Mouse (Mus musculus) lung, postnatal 0 days (tissue): ENCODE results near the gene Kpna2. TPM values are rescaled to one million over a fixed set of nuclear protein-coding genes. Genes with fewer than 3 reads are reported as not detected.

ENCODE experiments used
- ATAC-seq: fragments of 200-750 bp; cut with Nextera tagmentation; 2 replicates; pipeline ENCODE4 v1.8.0; 2017; ENCODE audit warnings: moderate library complexity
- DNase-seq: peaks from one replicate; pipeline ENCODE4 v3.0.0-alpha.2; 2016; ENCODE audit warnings: low spot score
- H3K27ac ChIP-seq: fragments of 300-500 bp; sonication (generic); 2 replicates; pipeline ENCODE4 v1.5.1; 2014; ENCODE audit warnings: antibody characterized with exemption, mild to moderate bottlenecking, low read length, mixed read lengths
- H3K27me3 ChIP-seq: fragments of 300-500 bp; sonication (generic); replicated peaks from 2 replicates; pipeline ENCODE4 v1.6.1; 2014; ENCODE audit warnings: low read length, mixed read lengths; ENCODE audit not compliant: insufficient read depth
- H3K36me3 ChIP-seq: fragments of 300-500 bp; sonication (generic); 2 replicates; pipeline ENCODE4 v1.6.1; 2014; ENCODE audit warnings: low read length, mixed read lengths; ENCODE audit not compliant: insufficient read depth
- H3K4me1 ChIP-seq: fragments of 300-500 bp; sonication (generic); 2 replicates; pipeline ENCODE4 v1.6.1; 2014; ENCODE audit warnings: antibody characterized with exemption, low read depth, low read length, mixed read lengths; ENCODE audit not compliant: insufficient read depth
- H3K4me2 ChIP-seq: fragments of 300-500 bp; sonication (generic); replicated peaks from 2 replicates; pipeline ENCODE4 v1.6.1; 2014; ENCODE audit warnings: low read depth, mild to moderate bottlenecking, low read length, moderate library complexity, mixed read lengths
- H3K4me3 ChIP-seq: fragments of 300-500 bp; sonication (generic); 2 replicates; pipeline ENCODE4 v1.5.1; 2014; ENCODE audit warnings: low read depth, low read length
- H3K9ac ChIP-seq: fragments of 300-500 bp; sonication (generic); replicated peaks from 2 replicates; pipeline ENCODE4 v1.6.1; 2014; ENCODE audit warnings: low read depth, mild to moderate bottlenecking
- H3K9me3 ChIP-seq: fragments of 300-500 bp; sonication (generic); 2 replicates; pipeline ENCODE4 v1.6.1; 2016; ENCODE audit warnings: low read length, mixed read lengths
- CTCF ChIP-seq: IDR thresholded peaks from 2 replicates; pipeline ENCODE4 v1.5.1; 2016; ENCODE audit warnings: antibody characterized with exemption, mild to moderate bottlenecking
- EP300 ChIP-seq: IDR thresholded peaks from 2 replicates; pipeline ENCODE4 v1.6.1; 2016; ENCODE audit warnings: antibody characterized with exemption, mild to moderate bottlenecking, control low read depth
- WGBS: fragments of 180-500 bp; shearing (Covaris S2); extraction: QIAGEN DNeasy Blood & Tissue Kit; methylation state at CpG from one replicate; pipeline ENCODE4 v1.1.7; 2014; 5-methylcytosine and 5-hydroxymethylcytosine counted together
- polyA plus RNA-seq: library from polyadenylated mRNA; unstranded; fragments of >200 nt; fragmentation: Nextera tagmentation; extraction: Ambion mirVana; gene quantifications from 2 replicates; pipeline ENCODE4 v1.2.1, GENCODE M21; 2015

Kpna2 gene
- polyA plus RNA-seq, 1 experiment from 2014 or later, result 83.6 TPM

DNA sequence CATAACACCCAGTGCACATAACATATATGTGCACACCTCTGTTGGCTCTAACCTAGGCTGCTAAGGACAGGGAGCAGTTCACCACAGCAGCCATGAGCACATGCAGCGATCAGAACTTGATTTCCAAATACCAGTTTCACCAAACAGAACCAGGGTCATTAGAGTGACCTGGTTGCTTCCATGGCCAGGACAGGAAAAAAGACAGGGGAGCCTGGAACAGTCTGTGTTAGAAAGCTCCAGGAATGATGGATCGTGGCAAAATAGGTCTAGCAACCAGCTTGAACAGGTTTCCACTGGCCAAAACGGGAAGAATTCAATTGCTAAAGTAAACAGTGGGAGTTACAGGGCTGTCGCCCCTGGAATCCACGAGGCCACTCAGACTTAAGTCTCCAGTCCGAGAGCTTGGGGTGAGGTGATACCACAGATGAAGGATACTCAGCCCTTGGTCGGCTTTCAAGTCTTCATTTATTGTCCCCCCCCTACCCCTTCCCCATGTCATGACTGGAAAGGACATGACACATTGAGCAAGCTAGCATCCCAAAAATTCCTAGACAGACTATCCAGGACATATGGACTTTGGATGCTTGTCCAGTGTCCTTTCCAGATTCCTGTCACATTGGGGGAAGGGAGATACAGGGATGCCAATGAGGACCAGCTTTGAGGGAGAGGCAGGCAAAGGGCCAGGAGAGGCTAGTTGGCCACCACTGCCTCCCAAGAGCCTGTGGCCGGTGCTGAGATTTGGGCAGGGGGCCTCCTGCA lies 23.7 kb downstream of the Kpna2 start:
- H3K4me2 ChIP-seq, result no peak overlapping the region
- peak; percentile 82 for DNase-seq
- H3K9me3 ChIP-seq, result no peaks in the 10 kb centered on the region
- 21% methylated on average over 8 of the region's 8 CpGs for WGBS
- peak overlapping the region; percentile 86 for H3K27ac ChIP-seq
- no peaks in the 10 kb centered on the region for H3K36me3 ChIP-seq
- H3K4me3 ChIP-seq, result no peak overlapping the region
- ATAC-seq, result peak; percentile 77
- H3K4me1 ChIP-seq, result peaks cover 3% of the 10 kb centered on the region; the same call in 1 of the 2 replicates
- no peaks in the 10 kb centered on the region for H3K27me3 ChIP-seq
- no peak overlapping the region for H3K9ac ChIP-seq
- TF ChIP-seq CTCF, result no peak
- no peak; the same call in 1 of the 2 replicates for TF ChIP-seq EP300

DNA sequence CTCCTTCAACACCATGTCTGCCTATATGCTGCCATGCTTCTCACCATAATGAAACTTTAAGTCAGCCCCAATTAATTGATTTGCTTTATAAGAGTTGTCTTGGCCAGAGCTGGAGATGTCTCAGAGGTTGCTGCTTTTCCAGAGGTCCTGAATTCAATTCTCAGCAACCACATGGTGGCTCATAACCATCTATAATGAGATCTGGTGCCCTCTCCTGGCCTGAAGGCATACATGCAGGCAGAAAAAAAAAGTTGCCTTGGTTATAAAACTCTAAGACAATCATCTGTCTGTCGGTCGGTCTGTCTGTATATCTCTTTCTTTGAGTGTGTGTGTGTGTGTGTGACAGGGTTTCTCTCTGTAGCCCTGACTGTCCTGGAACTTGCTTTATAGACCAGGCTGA lies 24.9 kb downstream of the Kpna2 start:
- no peak overlapping the region for H3K4me2 ChIP-seq
- DNase-seq (no peak), ATAC-seq (no peak)
- H3K9me3 ChIP-seq, result no peaks in the 10 kb centered on the region
- no peaks in the 10 kb centered on the region for H3K36me3 ChIP-seq
- H3K4me3 ChIP-seq, result no peak overlapping the region
- no peak overlapping the region for H3K9ac ChIP-seq
- no peak for TF ChIP-seq EP300
- TF ChIP-seq CTCF, result peak; percentile 63
- WGBS, result 86% methylated on average over 2 of the region's 2 CpGs
- peaks cover 3% of the 10 kb centered on the region; the same call in 1 of the 2 replicates for H3K4me1 ChIP-seq
- no peak overlapping the region for H3K27ac ChIP-seq
- H3K27me3 ChIP-seq, result no peaks in the 10 kb centered on the region

DNA sequence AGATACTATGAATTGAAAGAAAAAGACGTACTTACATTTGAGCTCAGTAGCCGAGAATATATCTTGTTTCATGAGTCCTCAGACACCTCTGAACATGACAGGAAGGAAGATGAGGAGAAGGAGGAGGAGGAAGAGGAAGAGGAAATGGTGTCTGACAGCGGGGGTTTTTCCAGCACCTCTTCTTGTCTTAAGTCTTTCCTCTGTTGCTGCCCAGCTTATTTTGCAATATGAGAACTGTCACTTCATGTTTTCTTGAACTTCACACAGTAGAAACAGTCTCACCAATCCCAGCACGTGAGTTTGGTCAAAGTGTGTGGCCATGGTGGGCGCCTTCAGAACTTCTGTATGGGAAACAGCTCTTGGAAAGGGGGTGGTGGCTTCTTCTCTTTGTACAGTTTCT lies 26.3 kb downstream of the Kpna2 start:
- Histone ChIP-seq H3K9ac (no peak overlapping the region), H3K4me1 (peaks cover 3% of the 10 kb centered on the region; the same call in 1 of the 2 replicates), H3K27me3 (no peaks in the 10 kb centered on the region), H3K27ac (no peak overlapping the region), H3K4me3 (no peak overlapping the region), H3K9me3 (no peaks in the 10 kb centered on the region), H3K36me3 (no peaks in the 10 kb centered on the region), H3K4me2 (no peak overlapping the region)
- ATAC-seq (no peak), DNase-seq (peak; percentile 77)
- WGBS, result 50% methylated on average over 5 of the region's 5 CpGs
- TF ChIP-seq CTCF (no peak), EP300 (no peak)

DNA sequence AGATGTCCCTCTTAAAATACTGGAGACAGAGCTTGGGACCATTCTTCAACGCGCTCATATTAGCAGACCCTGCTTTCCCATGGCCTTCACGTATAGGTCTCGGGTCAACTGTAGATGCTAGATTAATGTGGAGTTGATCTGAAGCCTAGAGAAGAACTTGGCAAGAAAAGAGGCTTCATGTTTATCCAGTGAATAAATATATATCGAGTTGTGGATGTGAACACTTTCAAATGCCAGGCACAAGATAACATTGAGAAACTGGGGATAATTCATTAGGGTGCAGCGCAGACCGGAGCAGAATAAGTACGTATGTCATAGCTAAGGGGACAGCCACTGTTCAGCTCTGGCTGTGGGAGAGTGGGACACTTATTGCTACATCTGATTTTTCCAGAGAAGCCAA lies 29.5 kb downstream of the Kpna2 start:
- 53% methylated on average over 8 of the region's 8 CpGs for WGBS
- H3K27me3 ChIP-seq, result no peaks in the 10 kb centered on the region
- H3K4me1 ChIP-seq, result 0 out of 2 replicates have a peak, but pooled peaks cover 3% of the 10 kb centered on the region
- DNase-seq, result peak; percentile 91
- no peak for TF ChIP-seq CTCF
- peak; percentile 63 for TF ChIP-seq EP300
- peak; percentile 85 for ATAC-seq
- no peak overlapping the region for H3K4me3 ChIP-seq
- H3K36me3 ChIP-seq, result no peaks in the 10 kb centered on the region
- peak overlapping the region; percentile 57; the same call in 1 of the 2 replicates for H3K27ac ChIP-seq
- no peak overlapping the region for H3K9ac ChIP-seq
- no peak overlapping the region for H3K4me2 ChIP-seq
- H3K9me3 ChIP-seq, result no peaks in the 10 kb centered on the region

DNA sequence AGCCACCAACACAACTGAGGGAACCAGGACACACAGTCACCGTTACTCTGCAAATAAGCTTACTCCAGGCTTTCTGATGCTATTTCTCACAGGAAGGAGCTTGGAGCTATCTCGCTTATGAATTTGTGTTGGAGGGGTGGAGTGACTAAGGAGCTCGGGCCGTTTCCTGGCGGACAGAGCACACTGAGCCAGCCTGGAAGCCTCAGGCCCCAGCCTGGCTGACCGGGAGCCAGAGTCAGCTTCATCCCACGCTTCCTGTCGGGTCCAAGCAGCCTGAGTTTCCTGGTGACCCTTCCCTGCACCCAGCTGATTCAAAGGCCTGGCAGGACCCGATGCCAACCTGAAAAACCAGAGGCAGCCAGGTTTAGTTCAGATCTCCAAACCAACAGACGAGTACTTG lies 31.7 kb downstream of the Kpna2 start:
- Histone ChIP-seq H3K9me3 (no peaks in the 10 kb centered on the region), H3K36me3 (no peaks in the 10 kb centered on the region), H3K27ac (peak overlapping the region; percentile 76), H3K4me3 (no peak overlapping the region), H3K9ac (no peak overlapping the region), H3K4me1 (0 out of 2 replicates have a peak, but pooled peaks cover 3% of the 10 kb centered on the region), H3K27me3 (no peaks in the 10 kb centered on the region), H3K4me2 (no peak overlapping the region)
- peak; percentile 88 for TF ChIP-seq EP300
- no peak for TF ChIP-seq CTCF
- ATAC-seq (peak; percentile 84), DNase-seq (peak; percentile 84)
- 31% methylated on average over 10 of the region's 10 CpGs for WGBS

DNA sequence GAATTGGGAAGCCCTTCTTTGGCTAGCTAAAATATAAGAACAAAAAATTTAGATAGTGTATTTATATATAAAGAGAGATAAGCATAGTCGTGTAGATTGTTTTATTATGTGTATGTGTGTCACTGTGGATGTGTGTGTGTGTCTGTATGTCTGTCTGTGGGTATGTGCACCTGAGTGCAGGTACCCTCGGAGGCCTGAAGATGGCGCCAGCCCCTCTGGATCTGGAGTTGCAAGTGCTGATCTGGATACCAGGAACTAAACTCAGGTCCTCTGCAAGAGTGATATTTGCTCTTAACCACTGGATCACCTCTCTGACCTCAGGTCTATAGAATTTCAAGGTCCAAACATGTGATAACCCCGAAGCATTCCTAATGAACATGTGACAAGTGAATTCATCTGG lies 33.5 kb downstream of the Kpna2 start:
- Histone ChIP-seq H3K4me2 (no peak overlapping the region), H3K4me1 (peaks cover 17% of the 10 kb centered on the region; the same call in 1 of the 2 replicates), H3K27ac (no peak overlapping the region), H3K36me3 (no peaks in the 10 kb centered on the region), H3K9me3 (no peaks in the 10 kb centered on the region), H3K4me3 (no peak overlapping the region), H3K9ac (no peak overlapping the region), H3K27me3 (no peaks in the 10 kb centered on the region)
- 90% methylated on average over 4 of the region's 4 CpGs for WGBS
- no peak for DNase-seq
- TF ChIP-seq EP300 (no peak), CTCF (peak; percentile 25)
- ATAC-seq, result no peak
